Mouse (Mus musculus) lung, postnatal 0 days (tissue): Measurements from ENCODE around the gene Bri3.

Source experiments
- CTCF ChIP-seq: IDR thresholded peaks from 2 replicates; pipeline ENCODE4 v1.5.1; 2016; ENCODE audit warnings: antibody characterized with exemption, mild to moderate bottlenecking
- EP300 ChIP-seq: IDR thresholded peaks from 2 replicates; pipeline ENCODE4 v1.6.1; 2016; ENCODE audit warnings: antibody characterized with exemption, mild to moderate bottlenecking, control low read depth

GRCm38 (mm10) chr5:144270420-144270819, 26.2 kb downstream of the Bri3 start:
- TF ChIP-seq CTCF (no peak), EP300 (no peak)
